26 mouse cellular contexts compared by ENCODE assay signal in genomic region chrX:41573079-41573478, GRCm38 (mm10).
A peak's percentile ranks its signal among the peaks of the same experiment; 100 is the strongest.
DNase-seq lines count a peak whose midpoint lies in the region; TF ChIP-seq lines count a peak whose summit lies in the region.
"Had no signal": no experiment of that assay in that cellular context is flagged by ENCODE, and none has a peak within 500 bp of the region (broad histone marks: within the 10 kb centered on the region; RNA-seq: fewer than 3 reads in every experiment).

No protein-coding gene starts in this region.

- H3K36me3 ChIP-seq in embryonic facial prominence, embryonic 10.5 days (replicated peaks) = no peaks in the 10 kb centered on the region
- H3K36me3 ChIP-seq: embryonic facial prominence, embryonic 13.5 days; forebrain, embryonic 10.5 days; G1E; heart, embryonic 12.5 days; heart, embryonic 15.5 days; hindbrain, embryonic 10.5 days; hindbrain, embryonic 13.5 days had no signal

- no peak for TF ChIP-seq CTCF in layer of hippocampus, adult 2 months (conservative IDR thresholded peaks at IDR 0.05)

- WGBS in embryonic facial prominence, embryonic 10.5 days = 66% methylated on average over 1 of the region's 1 CpGs

- H3K4me3 ChIP-seq in layer of hippocampus, adult 2 months = no peak overlapping the region
- no peak overlapping the region for H3K4me3 ChIP-seq in embryonic facial prominence, embryonic 10.5 days
- H3K4me3 ChIP-seq: embryonic facial prominence, embryonic 13.5 days; erythroblast, embryonic 14.5 days; forebrain, embryonic 10.5 days; forebrain, embryonic 13.5 days; heart, embryonic 12.5 days; heart, embryonic 15.5 days; hindbrain, embryonic 10.5 days; hindbrain, embryonic 13.5 days had no signal

- 0 out of 2 replicates have a peak, but pooled peaks cover 3% of the 10 kb centered on the region for H3K27me3 ChIP-seq in embryonic facial prominence, embryonic 10.5 days (replicated peaks; ENCODE audit: low read depth, poor library complexity, severe bottlenecking)
- H3K27me3 ChIP-seq: embryonic facial prominence, embryonic 13.5 days; forebrain, embryonic 13.5 days; heart, embryonic 12.5 days; heart, embryonic 15.5 days; hindbrain, embryonic 13.5 days had no signal

- H3K27ac ChIP-seq in layer of hippocampus, adult 2 months = no peak overlapping the region
- no peak overlapping the region for H3K27ac ChIP-seq in embryonic facial prominence, embryonic 10.5 days (replicated peaks)
- H3K27ac ChIP-seq: embryonic facial prominence, embryonic 13.5 days; forebrain, embryonic 10.5 days; forebrain, embryonic 13.5 days; heart, embryonic 15.5 days; hindbrain, embryonic 10.5 days; hindbrain, embryonic 13.5 days had no signal

- peak; percentile 6 for DNase-seq in layer of hippocampus, adult 11-12 months (ENCODE audit: low spot score)
- no peak for DNase-seq in layer of hippocampus, adult 2 months (ENCODE audit: low spot score in 2 of 2)
- DNase-seq in right cerebral cortex, adult 18-20 months = peak; percentile 3
- no peak for DNase-seq in right cerebral cortex, postnatal 25 days
- DNase-seq in brain, adult 2 months (ENCODE audit: low read depth, low spot score) = peak; percentile 66
- no peak for DNase-seq in lung, postnatal 36 days
- no peak for DNase-seq in embryonic facial prominence, embryonic 10.5 days (ENCODE audit: low spot score)
- DNase-seq: adrenal gland, postnatal 10 days; adrenal gland, postnatal 36 days; cerebellum, adult 11 months; cerebellum, adult 2 months; cerebellum, adult 9-11 months; cerebellum, postnatal 25 days; gastrocnemius, postnatal 25 days; heart, adult 18-20 months; heart, postnatal 10 days; heart, postnatal 36 days had no signal

- H3K9me3 ChIP-seq in embryonic facial prominence, embryonic 10.5 days = no peaks in the 10 kb centered on the region
- H3K9me3 ChIP-seq: embryonic facial prominence, embryonic 13.5 days; forebrain, embryonic 10.5 days; forebrain, embryonic 13.5 days; G1E; heart, embryonic 12.5 days; heart, embryonic 15.5 days; hindbrain, embryonic 10.5 days; hindbrain, embryonic 13.5 days had no signal

- H3K4me1 ChIP-seq in embryonic facial prominence, embryonic 10.5 days = no peaks in the 10 kb centered on the region
- H3K4me1 ChIP-seq: embryonic facial prominence, embryonic 13.5 days; forebrain, embryonic 10.5 days; forebrain, embryonic 13.5 days; heart, embryonic 12.5 days; heart, embryonic 15.5 days; hindbrain, embryonic 10.5 days; hindbrain, embryonic 13.5 days had no signal

Comparison
In these comparisons a context has a peak if more than half of its experiments do, and no peak if none do; other contexts are left out.
1. DNase-seq: peak in layer of hippocampus, adult 11-12 months (single experiment), right cerebral cortex, adult 18-20 months (single experiment) and brain, adult 2 months (single experiment); none in layer of hippocampus, adult 2 months (0 of 2), right cerebral cortex, postnatal 25 days (single experiment), lung, postnatal 36 days (single experiment) and embryonic facial prominence, embryonic 10.5 days (single experiment).